ENCODE assay signal across 10 mouse cellular contexts in the genomic region with DNA sequence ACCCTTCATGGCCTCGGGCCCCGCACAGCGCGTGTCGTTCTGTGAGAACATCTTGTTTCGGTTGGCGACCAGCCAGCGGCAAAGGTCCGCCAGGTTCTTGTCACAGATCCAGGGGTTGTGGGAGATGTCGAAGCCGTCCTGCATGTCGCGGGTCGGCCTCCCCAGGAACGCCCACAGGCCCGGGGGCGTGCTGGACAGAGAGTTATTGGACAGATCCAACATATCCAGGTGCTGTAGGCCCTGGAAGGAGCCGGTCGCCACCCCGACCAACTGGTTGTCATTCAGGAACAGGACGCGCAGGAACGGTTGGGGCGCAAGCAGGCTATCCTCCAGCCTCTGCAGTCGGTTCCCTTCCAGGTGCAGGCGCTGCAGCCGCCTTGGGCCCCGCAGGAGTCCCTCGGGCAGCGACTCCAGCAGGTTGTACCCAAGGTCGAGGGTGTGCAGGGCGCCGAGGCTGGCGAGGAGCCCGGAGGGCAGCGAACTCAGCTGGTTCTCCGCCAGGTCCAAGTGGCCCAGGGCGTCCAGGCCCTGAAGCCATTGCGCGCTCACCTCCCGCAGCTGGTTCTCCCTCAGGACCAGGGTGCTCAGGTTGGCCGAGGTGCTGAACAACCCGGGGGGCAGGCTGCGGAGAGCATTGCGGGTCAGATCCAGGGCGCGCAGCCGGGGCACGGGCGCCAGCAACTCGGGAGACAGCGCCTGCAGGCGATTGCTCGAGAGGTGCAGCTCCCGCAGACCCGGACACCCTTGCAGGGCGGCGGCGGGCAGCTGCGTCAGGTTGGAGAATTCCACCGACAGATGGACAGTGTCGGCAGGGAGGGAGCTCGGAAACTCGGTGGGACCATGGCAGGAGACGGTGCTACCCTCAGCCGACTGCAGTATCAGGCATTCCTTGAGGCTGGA. TPM values are rescaled to one million over a fixed set of nuclear protein-coding genes. Genes with fewer than 3 reads are reported as not detected.
DNase-seq lines count a peak whose midpoint lies in the region; ATAC-seq and TF ChIP-seq lines count a peak whose summit lies in the region.
"Had no signal": no experiment of that assay in that cellular context is flagged by ENCODE, and none has a peak within 500 bp of the region (broad histone marks: within the 10 kb centered on the region; RNA-seq: fewer than 3 reads in every experiment).

No protein-coding gene starts in this region.

- ATAC-seq in midbrain, postnatal 0 days (ENCODE audit: low FRiP score) = no peak
- no peak for ATAC-seq in midbrain, embryonic 15.5 days (replicated peaks)
- no peak for ATAC-seq in embryonic facial prominence, embryonic 14.5 days (ENCODE audit: low read depth)
- no peak for ATAC-seq in hindbrain, embryonic 14.5 days (ENCODE audit: low FRiP score)
- no peak for ATAC-seq in liver, embryonic 11.5 days (replicated peaks; ENCODE audit: low FRiP score)
- ATAC-seq: Patski had no signal

- H3K9me3 ChIP-seq in midbrain, postnatal 0 days (ENCODE audit: low read length) = peaks cover 6% of the 10 kb centered on the region; the same call in 1 of the 2 replicates
- H3K9me3 ChIP-seq in midbrain, embryonic 15.5 days = peaks cover 7% of the 10 kb centered on the region; the same call in 1 of the 2 replicates
- H3K9me3 ChIP-seq in embryonic facial prominence, embryonic 14.5 days (ENCODE audit: control insufficient read depth, low read length) = peaks cover 16% of the 10 kb centered on the region
- H3K9me3 ChIP-seq in hindbrain, embryonic 14.5 days (ENCODE audit: control insufficient read depth, low read length) = peaks cover 17% of the 10 kb centered on the region
- H3K9me3 ChIP-seq in liver, embryonic 11.5 days (ENCODE audit: control insufficient read depth, low read length) = peaks cover 7% of the 10 kb centered on the region

- H3K4me1 ChIP-seq in midbrain, postnatal 0 days (ENCODE audit: insufficient read depth, low read length) = peaks cover 4% of the 10 kb centered on the region; the same call in 1 of the 2 replicates
- H3K4me1 ChIP-seq in midbrain, embryonic 15.5 days = peaks cover 6% of the 10 kb centered on the region
- peaks cover 10% of the 10 kb centered on the region; the same call in 1 of the 2 replicates for H3K4me1 ChIP-seq in embryonic facial prominence, embryonic 14.5 days (ENCODE audit: control insufficient read depth, insufficient read depth, low read length)
- no peaks in the 10 kb centered on the region; the same call in none of the 2 replicates for H3K4me1 ChIP-seq in hindbrain, embryonic 14.5 days (replicated peaks; ENCODE audit: control insufficient read depth, insufficient read depth, low read length)
- H3K4me1 ChIP-seq in liver, embryonic 11.5 days (replicated peaks; ENCODE audit: control insufficient read depth, insufficient read depth, low read length) = peaks cover 10% of the 10 kb centered on the region; the same call in 1 of the 2 replicates

- no peak for TF ChIP-seq CTCF in midbrain, postnatal 0 days (IDR thresholded peaks at IDR 0.05)

- peaks cover 38% of the 10 kb centered on the region for H3K27me3 ChIP-seq in midbrain, postnatal 0 days (ENCODE audit: insufficient read depth, low read length)
- peaks cover 63% of the 10 kb centered on the region for H3K27me3 ChIP-seq in midbrain, embryonic 15.5 days (replicated peaks)
- H3K27me3 ChIP-seq in embryonic facial prominence, embryonic 14.5 days (replicated peaks; ENCODE audit: control insufficient read depth, insufficient read depth, low read length) = peaks cover 77% of the 10 kb centered on the region
- H3K27me3 ChIP-seq in hindbrain, embryonic 14.5 days (ENCODE audit: control insufficient read depth, insufficient read depth, low read length) = peaks cover 82% of the 10 kb centered on the region
- peaks cover 79% of the 10 kb centered on the region for H3K27me3 ChIP-seq in liver, embryonic 11.5 days (replicated peaks; ENCODE audit: control insufficient read depth, insufficient read depth, low read length)

- peak overlapping the region; percentile 5; the same call in 1 of the 2 replicates for H3K4me3 ChIP-seq in midbrain, postnatal 0 days (ENCODE audit: low read depth, low read length)
- H3K4me3 ChIP-seq in midbrain, embryonic 15.5 days = no peak overlapping the region
- H3K4me3 ChIP-seq in embryonic facial prominence, embryonic 14.5 days (ENCODE audit: low read depth, low read length) = peak overlapping the region; percentile 4
- no peak overlapping the region for H3K4me3 ChIP-seq in hindbrain, embryonic 14.5 days (replicated peaks; ENCODE audit: low read length)
- H3K4me3 ChIP-seq in liver, embryonic 11.5 days (ENCODE audit: low read depth, low read length) = peak overlapping the region; percentile 14; the same call in 1 of the 2 replicates

- H3K4me2 ChIP-seq in midbrain, postnatal 0 days (ENCODE audit: low read depth, low read length, poor library complexity, severe bottlenecking) = 0 out of 2 replicates have a peak overlapping the region, but pooled peaks have one; percentile 15
- H3K4me2 ChIP-seq in midbrain, embryonic 15.5 days = no peak overlapping the region
- H3K4me2 ChIP-seq in embryonic facial prominence, embryonic 14.5 days (ENCODE audit: low read depth, low read length) = peak overlapping the region; percentile 27; the same call in 1 of the 2 replicates
- 0 out of 2 replicates have a peak overlapping the region, but pooled peaks have one; percentile 3 for H3K4me2 ChIP-seq in hindbrain, embryonic 14.5 days (replicated peaks)
- peak overlapping the region; percentile 8 for H3K4me2 ChIP-seq in liver, embryonic 11.5 days

- 7% methylated on average over 66 of the region's 66 CpGs for WGBS in midbrain, postnatal 0 days
- WGBS in midbrain, embryonic 15.5 days = 12% methylated on average over 66 of the region's 66 CpGs
- 5% methylated on average over 58 of the region's 66 CpGs for WGBS in embryonic facial prominence, embryonic 14.5 days
- 10% methylated on average over 66 of the region's 66 CpGs for WGBS in hindbrain, embryonic 14.5 days
- WGBS in liver, embryonic 11.5 days = 9% methylated on average over 66 of the region's 66 CpGs

- no peak for DNase-seq in midbrain, postnatal 0 days (ENCODE audit: low spot score)
- no peak for DNase-seq in embryonic facial prominence, embryonic 14.5 days (ENCODE audit: low spot score)
- DNase-seq in hindbrain, embryonic 14.5 days (ENCODE audit: low spot score) = no peak
- DNase-seq in liver, embryonic 11.5 days (ENCODE audit: low spot score) = no peak
- DNase-seq in testis, postnatal 14 days (ENCODE audit: low spot score) = peak; percentile 86
- DNase-seq in spleen, postnatal 14 days (ENCODE audit: low spot score in 2 of 2) = no peak
- no peak for DNase-seq in right cerebral cortex, adult 2 months (ENCODE audit: low spot score in 2 of 2)

- peaks cover 14% of the 10 kb centered on the region for H3K36me3 ChIP-seq in midbrain, postnatal 0 days (ENCODE audit: insufficient read depth, low read length)
- H3K36me3 ChIP-seq in midbrain, embryonic 15.5 days (replicated peaks) = peaks cover 22% of the 10 kb centered on the region
- H3K36me3 ChIP-seq in embryonic facial prominence, embryonic 14.5 days (ENCODE audit: control insufficient read depth, insufficient read depth, low read length) = no peaks in the 10 kb centered on the region
- peaks cover 17% of the 10 kb centered on the region for H3K36me3 ChIP-seq in hindbrain, embryonic 14.5 days (replicated peaks; ENCODE audit: control insufficient read depth, insufficient read depth)
- H3K36me3 ChIP-seq in liver, embryonic 11.5 days (ENCODE audit: control insufficient read depth, insufficient read depth, low read length) = no peaks in the 10 kb centered on the region

- no peak overlapping the region for H3K27ac ChIP-seq in midbrain, postnatal 0 days (ENCODE audit: low read depth, low read length)
- no peak overlapping the region for H3K27ac ChIP-seq in midbrain, embryonic 15.5 days
- H3K27ac ChIP-seq in embryonic facial prominence, embryonic 14.5 days (replicated peaks; ENCODE audit: low read depth, low read length) = no peak overlapping the region
- H3K27ac ChIP-seq in hindbrain, embryonic 14.5 days = no peak overlapping the region
- H3K27ac ChIP-seq in liver, embryonic 11.5 days (ENCODE audit: low read depth, low read length) = no peak overlapping the region

- no peak overlapping the region for H3K9ac ChIP-seq in midbrain, postnatal 0 days (replicated peaks; ENCODE audit: low read length, poor library complexity, severe bottlenecking)
- no peak overlapping the region for H3K9ac ChIP-seq in midbrain, embryonic 15.5 days
- 0 out of 2 replicates have a peak overlapping the region, but pooled peaks have one; percentile 35 for H3K9ac ChIP-seq in embryonic facial prominence, embryonic 14.5 days (ENCODE audit: low read depth, low read length)
- no peak overlapping the region for H3K9ac ChIP-seq in hindbrain, embryonic 14.5 days
- H3K9ac ChIP-seq in liver, embryonic 11.5 days (ENCODE audit: low read depth, low read length) = no peak overlapping the region

RNA-seq across cellular contexts. Expression of gene Lrg1, which starts 1.6 kb away (rescaled TPM):
- 0.47 and 0.49 TPM in 2 replicates for total RNA-seq in midbrain, postnatal 0 days (2014; rRNA removed)
- polyA plus RNA-seq in midbrain, postnatal 0 days (2015; fragmentation: Nextera tagmentation; extraction: Ambion mirVana) = 0.43 and 0.66 TPM in 2 replicates
- polyA plus RNA-seq in midbrain, embryonic 15.5 days (2015; fragmentation: Nextera tagmentation; extraction: Ambion mirVana) = 0.12 and 0.28 TPM in 2 replicates
- 0.62 and 1.3 TPM in 2 replicates for polyA plus RNA-seq in embryonic facial prominence, embryonic 14.5 days (2014; fragmentation: Nextera tagmentation; extraction: Ambion mirVana)
- 0.19 and 0.20 TPM in 2 replicates for polyA plus RNA-seq in hindbrain, embryonic 14.5 days (2014; fragmentation: Nextera tagmentation; extraction: Ambion mirVana)
- polyA plus RNA-seq in liver, embryonic 11.5 days (2014; fragmentation: Nextera tagmentation; extraction: Ambion mirVana) = 0.23 and 0.34 TPM in 2 replicates
- total RNA-seq: layer of hippocampus, postnatal 10 days had no signal

RNA-seq across cellular contexts. Expression of gene Plin5, which starts 2.8 kb away (rescaled TPM):
- 4.3 and 4.5 TPM in 2 replicates for total RNA-seq in midbrain, postnatal 0 days (2014; rRNA removed)
- 4.8 and 5.9 TPM in 2 replicates for polyA plus RNA-seq in midbrain, postnatal 0 days (2015; fragmentation: Nextera tagmentation; extraction: Ambion mirVana)
- 1.9 and 2.1 TPM in 2 replicates for polyA plus RNA-seq in midbrain, embryonic 15.5 days (2015; fragmentation: Nextera tagmentation; extraction: Ambion mirVana)
- 0.54 and 0.57 TPM in 2 replicates for polyA plus RNA-seq in embryonic facial prominence, embryonic 14.5 days (2014; fragmentation: Nextera tagmentation; extraction: Ambion mirVana)
- 1.9 and 2.1 TPM in 2 replicates for polyA plus RNA-seq in hindbrain, embryonic 14.5 days (2014; fragmentation: Nextera tagmentation; extraction: Ambion mirVana)
- 0.43 and 0.68 TPM in 2 replicates for polyA plus RNA-seq in liver, embryonic 11.5 days (2014; fragmentation: Nextera tagmentation; extraction: Ambion mirVana)

RNA-seq across cellular contexts. Expression of gene Plin4, which starts 10.6 kb away (rescaled TPM):
- total RNA-seq in midbrain, postnatal 0 days (2014; rRNA removed) = 0.42 and 0.55 TPM in 2 replicates
- 0.04 and 0.05 TPM in 2 replicates for polyA plus RNA-seq in midbrain, postnatal 0 days (2015; fragmentation: Nextera tagmentation; extraction: Ambion mirVana)
- polyA plus RNA-seq in midbrain, embryonic 15.5 days (2015; fragmentation: Nextera tagmentation; extraction: Ambion mirVana) = 0.13 and 0.15 TPM in 2 replicates
- 0.08 and 0.33 TPM in 2 replicates for polyA plus RNA-seq in embryonic facial prominence, embryonic 14.5 days (2014; fragmentation: Nextera tagmentation; extraction: Ambion mirVana)
- 0.12 and 0.20 TPM in 2 replicates for polyA plus RNA-seq in hindbrain, embryonic 14.5 days (2014; fragmentation: Nextera tagmentation; extraction: Ambion mirVana)
- polyA plus RNA-seq in liver, embryonic 11.5 days (2014; fragmentation: Nextera tagmentation; extraction: Ambion mirVana) = 0.14 TPM in 1 of 2 replicates, not detected in the other

RNA-seq across cellular contexts. Expression of gene Sema6b, which starts 19.9 kb away (rescaled TPM):
- total RNA-seq in midbrain, postnatal 0 days (2014; rRNA removed) = 90.5 and 106 TPM in 2 replicates
- 15.6 and 17.4 TPM in 2 replicates for polyA plus RNA-seq in midbrain, postnatal 0 days (2015; fragmentation: Nextera tagmentation; extraction: Ambion mirVana)
- 19.0 and 21.4 TPM in 2 replicates for polyA plus RNA-seq in midbrain, embryonic 15.5 days (2015; fragmentation: Nextera tagmentation; extraction: Ambion mirVana)
- polyA plus RNA-seq in embryonic facial prominence, embryonic 14.5 days (2014; fragmentation: Nextera tagmentation; extraction: Ambion mirVana) = 4.3 and 5.4 TPM in 2 replicates
- 18.3 and 20.5 TPM in 2 replicates for polyA plus RNA-seq in hindbrain, embryonic 14.5 days (2014; fragmentation: Nextera tagmentation; extraction: Ambion mirVana)
- polyA plus RNA-seq in liver, embryonic 11.5 days (2014; fragmentation: Nextera tagmentation; extraction: Ambion mirVana) = 1.4 and 1.5 TPM in 2 replicates

RNA-seq across cellular contexts. Expression of gene Hdgfl2, which starts 40.8 kb away (rescaled TPM):
- 59.6 and 72.1 TPM in 2 replicates for total RNA-seq in midbrain, postnatal 0 days (2014; rRNA removed)
- polyA plus RNA-seq in midbrain, postnatal 0 days (2015; fragmentation: Nextera tagmentation; extraction: Ambion mirVana) = 120 and 123 TPM in 2 replicates
- polyA plus RNA-seq in midbrain, embryonic 15.5 days (2015; fragmentation: Nextera tagmentation; extraction: Ambion mirVana) = 162 and 164 TPM in 2 replicates
- 75.6 and 84.3 TPM in 2 replicates for polyA plus RNA-seq in embryonic facial prominence, embryonic 14.5 days (2014; fragmentation: Nextera tagmentation; extraction: Ambion mirVana)
- 95.0 and 98.1 TPM in 2 replicates for polyA plus RNA-seq in hindbrain, embryonic 14.5 days (2014; fragmentation: Nextera tagmentation; extraction: Ambion mirVana)
- 111 and 119 TPM in 2 replicates for polyA plus RNA-seq in liver, embryonic 11.5 days (2014; fragmentation: Nextera tagmentation; extraction: Ambion mirVana)

Comparison
In these comparisons a context has a peak if more than half of its experiments do, and no peak if none do; other contexts are left out.
1. H3K4me3 ChIP-seq: peak in midbrain, postnatal 0 days (single experiment), embryonic facial prominence, embryonic 14.5 days (single experiment) and liver, embryonic 11.5 days (single experiment); none in midbrain, embryonic 15.5 days (single experiment) and hindbrain, embryonic 14.5 days (single experiment).